Mouse (Mus musculus) megakaryocyte progenitor cell, adult 5-6 weeks (primary cell): ENCODE measurements around the gene Tube1. TPM values are rescaled to one million over a fixed set of nuclear protein-coding genes. Genes with fewer than 3 reads are reported as not detected.

ENCODE experiments used
- ATAC-seq: replicated peaks from 2 replicates; pipeline ENCODE4 v1.8.0; 2016; ENCODE audit warnings: mild to moderate bottlenecking, moderate TSS enrichment, inconsistent platforms; ENCODE audit not compliant: poor library complexity
- total RNA-seq, 2 experiments: library from RNA; stranded (forward) in 1 of 2; stranded (reverse) in 1 of 2; fragments of 157-497, 149-512 nt in 1 of 2; fragments of 200-1000 nt in 1 of 2; gene quantifications; 2 replicates each; pipeline versions ENCODE4 v1.2.3 to v1.2.4; 2015 to 2017

Tube1 gene
- total RNA-seq (2015) (10.8 and 15.2 TPM in 2 replicates), total RNA-seq (2017) (14.1 and 19.2 TPM in 2 replicates)

DNA sequence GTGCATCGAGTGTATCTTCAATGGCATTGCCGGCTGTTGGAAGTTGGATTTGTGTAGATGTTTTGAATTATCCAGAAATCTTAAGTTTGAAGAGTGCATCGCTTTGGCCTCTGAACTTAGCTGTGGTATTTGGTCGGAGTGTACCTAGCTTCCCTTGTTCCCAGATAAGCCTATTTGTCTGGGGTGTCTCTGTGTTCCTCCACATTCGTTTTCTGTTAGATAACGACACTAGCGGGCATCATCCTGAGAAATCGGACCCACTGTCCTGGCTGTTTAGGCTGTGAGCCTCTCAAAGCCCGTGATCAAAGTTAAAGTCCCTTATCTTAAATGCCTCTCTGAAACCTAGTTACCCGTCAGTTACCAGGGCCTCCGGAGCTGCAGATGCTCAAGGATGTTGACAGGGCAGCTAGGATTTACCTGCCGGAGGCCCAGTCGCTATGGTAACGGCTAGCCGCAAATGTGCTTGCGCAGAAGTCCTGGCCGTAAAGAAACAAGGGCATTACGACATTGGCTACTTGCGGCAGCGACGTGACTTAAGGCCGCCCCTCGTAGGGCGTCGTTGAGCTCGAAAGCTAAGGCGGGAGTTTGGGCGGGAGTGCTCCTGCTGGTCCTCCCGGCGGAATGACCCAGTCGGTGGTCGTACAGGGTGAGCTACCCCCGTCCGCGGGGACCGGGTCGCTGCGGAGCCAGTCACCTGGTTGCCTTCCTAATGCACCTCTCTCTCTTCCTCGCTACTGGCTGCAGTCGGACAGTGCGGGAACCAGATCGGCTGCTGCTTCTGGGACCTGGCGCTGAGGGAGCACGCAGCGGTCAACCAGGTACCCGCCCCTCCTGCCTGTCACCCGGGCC lies at the start of gene Tube1, which contains the start of gene Fam229b:
Gene Tube1 (plus strand): TSS at position 515 of the 849 bp plus-strand sequence.
Gene Fam229b (minus strand): TSS at position 453 of the 849 bp plus-strand sequence.
- ATAC-seq: peak; percentile 99

DNA sequence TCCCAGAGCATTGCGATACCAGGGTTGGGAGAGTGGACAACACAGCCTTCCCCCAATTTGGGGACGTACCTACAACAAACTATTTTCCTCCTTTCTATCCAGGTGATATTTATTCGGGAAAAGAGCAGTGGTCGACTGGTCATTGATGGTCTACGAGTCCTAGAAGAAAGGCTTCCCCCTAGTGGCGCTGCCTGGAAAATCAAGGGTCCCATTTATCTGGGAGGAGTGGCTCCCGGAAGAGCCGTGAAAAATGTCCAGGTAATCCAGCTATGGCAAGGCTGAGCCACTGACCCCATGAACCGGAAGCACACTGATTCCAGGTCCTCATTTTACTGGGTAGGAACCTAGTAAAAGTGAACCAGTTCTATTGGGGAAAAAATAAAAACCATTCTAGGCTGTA lies 36.8 kb upstream of the Tube1 start:
- no peak for ATAC-seq

DNA sequence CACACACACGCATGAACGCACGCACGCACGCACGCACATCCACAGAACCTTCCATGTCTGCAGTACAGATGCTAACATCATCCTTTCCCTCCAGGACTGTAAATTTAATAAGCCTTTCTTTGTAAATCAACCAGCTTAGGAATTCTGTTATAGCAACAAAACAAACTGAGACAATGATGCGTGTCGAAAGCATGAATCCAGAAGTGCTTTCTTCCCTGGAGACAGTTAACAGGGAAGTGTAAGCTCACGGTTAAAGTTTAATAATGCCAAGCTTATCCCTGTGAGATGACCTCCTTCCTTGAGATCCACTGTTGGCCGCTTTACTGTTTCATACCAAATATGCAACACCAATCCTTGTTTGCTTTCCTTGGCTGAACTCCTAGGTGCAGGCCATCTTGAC lies 35.0 kb upstream of the Tube1 start:
- ATAC-seq: no peak

DNA sequence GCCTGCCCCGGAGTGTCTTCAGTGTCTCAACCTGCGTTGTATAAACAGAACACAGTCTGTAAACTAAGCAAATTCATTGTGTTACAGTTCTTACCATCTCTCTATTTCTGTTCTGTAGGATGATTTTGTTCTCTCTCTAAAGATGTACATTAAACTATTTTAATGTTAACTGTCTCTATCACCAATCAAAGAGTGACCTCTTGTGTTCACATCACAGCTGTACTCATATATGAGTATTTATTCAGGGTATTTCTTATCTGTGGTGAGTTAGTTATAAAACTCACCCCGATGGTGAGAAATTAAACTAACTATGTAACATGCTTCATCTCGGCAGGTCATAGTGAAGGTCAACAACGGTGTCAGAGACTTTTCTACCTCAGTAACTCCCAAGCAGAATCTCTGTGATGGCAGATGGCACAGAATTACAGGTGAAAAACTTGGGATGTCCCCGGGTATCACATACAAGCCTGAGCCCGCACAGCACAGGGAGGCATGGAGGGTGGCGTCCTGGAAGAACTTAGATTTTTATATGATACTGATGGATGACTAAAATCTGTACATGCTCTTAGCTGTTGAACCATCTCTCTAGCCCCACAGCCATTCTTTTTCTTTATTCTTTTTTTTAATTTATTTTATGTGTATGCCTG lies 28.9 kb upstream of the Tube1 start:
- no peak for ATAC-seq

DNA sequence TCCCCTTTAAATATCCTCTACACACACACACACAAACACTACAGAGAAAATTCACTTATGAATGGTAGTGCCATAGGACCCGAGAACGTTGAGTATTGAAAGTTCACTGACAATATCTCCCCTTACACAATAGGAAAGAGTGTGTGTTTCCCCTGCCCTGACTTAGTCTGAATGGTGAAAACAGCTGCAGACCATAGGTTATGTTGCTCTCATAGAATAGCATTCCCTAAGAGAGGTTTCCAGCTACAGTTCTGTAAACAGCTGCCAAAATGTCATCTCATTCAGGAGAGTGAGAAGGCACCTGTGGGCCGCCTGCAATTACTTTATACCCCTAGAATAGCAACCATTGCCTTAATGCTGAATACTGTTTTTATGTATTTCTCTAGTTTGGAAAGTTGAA lies 27.4 kb upstream of the Tube1 start:
- no peak for ATAC-seq

DNA sequence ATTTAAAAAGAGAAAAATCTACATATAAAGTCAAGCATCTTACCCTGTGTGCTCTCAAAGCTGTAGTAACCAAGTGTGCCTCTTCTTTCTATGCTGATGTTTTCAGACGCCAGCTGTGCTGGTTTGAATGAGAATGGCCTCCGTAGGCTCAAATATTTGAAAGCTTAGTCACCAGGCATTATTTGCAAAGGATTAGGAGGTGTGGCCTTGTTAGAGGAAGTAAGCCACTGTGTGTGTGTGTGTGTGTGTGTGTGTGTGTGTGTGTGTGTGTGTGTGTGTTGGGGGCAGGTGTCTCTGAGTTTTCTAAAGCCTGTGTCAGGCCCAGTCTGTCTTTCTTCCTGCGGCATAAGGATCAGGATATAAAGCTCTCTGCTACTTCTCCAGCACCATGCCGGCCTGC lies 26.8 kb upstream of the Tube1 start:
- ATAC-seq: no peak

DNA sequence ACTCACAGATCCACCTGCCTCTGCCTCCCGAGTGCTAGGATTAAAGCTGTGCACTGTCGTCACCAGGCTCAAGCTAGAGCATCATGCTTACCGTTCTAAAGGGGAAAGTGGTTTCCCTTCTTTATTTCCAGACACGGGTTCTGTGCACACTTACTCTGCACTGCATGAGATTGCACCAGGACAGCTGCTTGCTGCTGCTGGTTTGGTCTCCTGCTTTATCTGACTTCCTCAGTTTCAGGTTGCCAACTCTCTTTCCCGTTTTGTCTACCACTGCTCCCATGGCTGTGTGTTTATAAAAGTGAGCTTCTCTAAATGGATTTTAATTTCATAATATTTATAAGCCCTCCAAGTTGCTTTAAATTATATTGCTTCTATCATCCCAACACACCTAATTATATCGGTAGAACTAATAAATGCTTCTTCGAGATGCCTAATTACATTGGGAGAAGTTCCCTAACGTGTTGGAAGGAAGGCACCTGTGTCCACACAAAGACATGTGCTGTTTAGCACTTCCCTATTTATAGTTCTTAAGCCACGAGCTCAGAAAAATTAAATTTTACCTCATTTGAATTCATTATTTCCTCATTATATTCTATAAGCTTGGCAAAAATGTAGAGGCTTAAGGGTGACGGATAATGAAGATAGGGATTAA lies 24.8 kb upstream of the Tube1 start:
- ATAC-seq: peak; percentile 81

DNA sequence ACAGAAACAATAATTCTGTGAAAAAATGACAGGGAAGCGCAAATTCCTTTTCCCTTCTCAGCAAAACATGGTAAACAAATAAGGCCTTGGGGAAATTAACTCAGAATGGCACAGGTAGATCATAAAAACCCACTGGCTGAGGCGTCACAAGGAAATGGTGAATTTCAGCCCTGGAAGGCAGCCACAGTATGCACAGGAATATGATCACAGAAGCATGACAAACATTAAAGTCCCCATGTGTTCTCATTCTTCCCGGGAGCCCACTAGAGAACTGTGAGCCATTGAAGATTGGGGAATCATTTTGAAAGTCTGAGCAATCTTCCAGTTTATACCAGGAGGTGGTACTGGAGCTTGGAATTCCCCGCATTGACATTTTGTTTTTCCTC lies 24.3 kb upstream of the Tube1 start:
- ATAC-seq: no peak

DNA sequence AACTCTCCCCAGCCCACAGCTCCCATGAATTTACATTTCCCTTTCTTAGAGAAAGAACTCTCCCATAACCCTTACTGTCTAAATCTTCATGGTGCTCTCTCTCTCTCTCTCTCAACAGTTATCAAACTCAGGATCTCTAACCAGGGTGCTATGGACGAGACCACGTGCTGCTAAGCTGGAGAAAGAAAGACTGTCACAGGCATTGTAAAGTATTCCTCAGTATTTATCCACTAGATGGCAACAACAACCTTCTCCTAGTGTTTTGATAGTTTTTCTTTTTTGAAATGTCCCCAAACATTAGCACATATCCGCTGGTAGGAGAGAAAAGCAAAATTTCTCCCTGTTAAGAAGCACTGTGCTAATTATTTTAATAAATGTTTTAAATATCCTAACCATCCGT lies 12.4 kb upstream of the Tube1 start:
- peak; percentile 87 for ATAC-seq

DNA sequence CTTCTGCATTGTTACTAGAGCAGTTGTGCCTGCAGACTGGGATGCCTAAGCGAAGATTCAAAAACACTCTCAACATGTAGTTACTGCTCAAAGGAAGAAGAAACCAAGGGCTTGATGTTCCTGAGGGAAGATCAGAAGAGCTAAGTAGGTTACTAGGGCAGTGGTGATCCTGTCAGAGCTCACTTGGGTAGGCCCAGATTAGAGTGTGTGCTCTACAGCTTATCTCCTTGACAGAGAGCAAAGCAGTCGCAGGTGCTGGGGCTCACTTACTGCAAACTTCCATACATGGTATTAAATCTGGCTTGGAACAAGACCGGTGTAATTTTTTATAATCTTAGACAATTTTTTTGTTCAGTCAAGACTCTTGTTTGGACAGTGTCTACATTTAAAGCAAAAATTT lies 4.0 kb downstream of the Tube1 start:
- no peak for ATAC-seq

DNA sequence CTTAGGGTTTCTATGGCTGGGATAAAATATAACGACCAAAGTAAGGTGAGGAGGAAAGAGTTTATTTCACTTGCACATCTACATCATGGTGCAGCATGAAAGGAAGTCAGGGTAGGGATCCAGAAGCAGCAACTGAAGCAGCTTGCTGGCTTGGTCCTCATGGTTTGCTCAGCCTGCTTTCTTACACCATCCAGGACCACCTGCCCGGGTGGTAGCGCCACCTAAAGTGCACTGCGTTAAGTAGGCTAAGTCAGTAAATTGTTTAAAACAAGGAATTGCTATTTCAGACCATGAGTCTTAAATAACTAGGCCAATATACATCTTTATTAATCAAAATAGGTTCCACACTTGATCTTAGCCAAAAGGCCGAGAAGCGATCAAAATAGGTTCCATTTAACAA lies 5.0 kb downstream of the Tube1 start:
- no peak for ATAC-seq

DNA sequence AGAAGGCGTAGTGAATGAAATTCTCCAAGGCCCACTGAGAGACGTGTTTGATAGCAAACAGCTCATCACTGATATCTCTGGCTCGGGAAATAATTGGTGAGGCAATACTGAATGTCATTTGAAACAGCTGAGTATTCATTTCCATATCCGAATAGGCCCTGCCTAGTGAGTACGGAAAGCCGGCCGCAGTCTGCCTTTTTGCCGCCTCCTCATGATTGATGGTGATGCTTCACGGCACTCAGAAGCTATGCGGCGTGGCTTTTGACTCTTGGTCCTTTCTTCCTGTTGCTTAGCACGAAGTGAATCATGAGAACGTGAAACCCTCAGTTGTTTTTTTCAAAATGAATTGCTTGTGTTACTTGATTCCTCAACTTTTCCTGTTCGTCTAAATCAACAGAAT lies 7.1 kb downstream of the Tube1 start:
- no peak for ATAC-seq

DNA sequence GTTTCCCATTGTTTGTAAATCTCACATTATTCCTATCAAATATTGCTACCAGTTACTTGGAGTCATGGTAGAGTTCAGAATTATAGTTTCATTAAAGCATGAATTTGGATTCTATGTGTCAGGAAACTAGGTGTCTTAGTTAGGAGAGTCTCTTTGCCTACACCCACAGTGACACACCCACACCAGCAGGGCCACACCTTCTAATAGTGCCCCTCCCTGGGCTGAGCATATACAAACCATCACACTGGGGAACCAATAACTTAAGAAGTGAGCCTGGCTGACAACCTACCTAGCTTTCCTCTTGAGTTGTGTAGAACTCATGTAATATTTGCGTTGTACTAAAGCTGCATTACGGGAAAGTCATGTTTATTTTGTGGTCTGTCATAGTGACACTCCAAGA lies 7.6 kb downstream of the Tube1 start:
- ATAC-seq: no peak

DNA sequence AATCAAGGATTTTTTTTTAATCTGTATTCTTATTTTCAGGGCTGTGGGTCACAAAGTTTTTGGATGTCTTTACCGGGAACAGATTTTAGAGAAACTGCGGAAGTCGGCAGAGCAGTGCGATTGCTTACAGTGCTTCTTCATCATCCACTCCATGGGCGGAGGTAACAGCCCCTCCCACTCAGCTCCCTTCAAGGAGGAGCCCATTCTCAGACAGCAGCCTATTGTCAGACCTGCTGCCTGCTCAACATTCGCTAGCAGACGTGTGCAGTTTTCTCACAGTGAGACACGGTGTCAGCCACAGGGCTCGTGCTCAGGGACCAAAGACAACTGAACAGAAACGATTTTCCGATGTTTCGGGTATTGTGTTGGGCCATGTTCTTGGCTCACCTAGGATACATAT lies 8.4 kb downstream of the Tube1 start:
- no peak for ATAC-seq

DNA sequence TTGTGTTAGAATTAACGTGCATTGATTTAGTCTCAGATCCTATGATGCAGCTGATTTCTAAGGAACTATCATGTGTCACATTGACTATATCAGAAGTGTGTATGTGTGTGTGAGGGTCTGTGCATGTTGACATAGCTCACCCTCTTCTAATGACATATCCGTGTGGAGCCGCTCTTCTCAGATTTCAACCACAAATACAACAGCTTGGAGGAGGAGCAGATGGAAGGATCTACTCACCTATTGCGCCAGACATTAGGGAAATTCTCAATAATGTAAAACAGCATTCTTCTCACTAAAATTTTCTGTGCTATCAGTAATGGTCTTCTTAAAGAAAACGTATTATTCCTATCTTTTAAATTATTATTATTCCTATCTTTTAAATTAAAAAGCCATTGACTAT lies 22.9 kb downstream of the Tube1 start:
- ATAC-seq: no peak

DNA sequence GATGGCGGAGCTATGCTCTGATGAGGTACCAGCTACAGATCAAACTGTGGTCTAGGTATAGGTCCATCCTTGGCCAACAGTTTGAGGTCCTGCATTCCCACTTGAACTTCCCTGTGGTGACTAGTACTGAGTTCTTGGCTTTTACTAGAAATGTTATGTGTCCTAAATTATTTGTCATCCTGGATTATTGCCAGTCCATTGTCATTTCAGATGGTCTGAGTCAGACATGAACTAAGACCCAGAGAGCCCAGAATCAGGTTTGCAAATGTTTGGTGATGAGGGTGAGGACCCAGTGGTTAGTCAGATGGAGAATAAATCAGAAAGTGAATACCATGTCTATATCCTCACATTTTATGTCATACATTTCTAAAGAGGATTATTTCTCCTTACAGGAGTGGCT lies 23.5 kb downstream of the Tube1 start:
- ATAC-seq: no peak

DNA sequence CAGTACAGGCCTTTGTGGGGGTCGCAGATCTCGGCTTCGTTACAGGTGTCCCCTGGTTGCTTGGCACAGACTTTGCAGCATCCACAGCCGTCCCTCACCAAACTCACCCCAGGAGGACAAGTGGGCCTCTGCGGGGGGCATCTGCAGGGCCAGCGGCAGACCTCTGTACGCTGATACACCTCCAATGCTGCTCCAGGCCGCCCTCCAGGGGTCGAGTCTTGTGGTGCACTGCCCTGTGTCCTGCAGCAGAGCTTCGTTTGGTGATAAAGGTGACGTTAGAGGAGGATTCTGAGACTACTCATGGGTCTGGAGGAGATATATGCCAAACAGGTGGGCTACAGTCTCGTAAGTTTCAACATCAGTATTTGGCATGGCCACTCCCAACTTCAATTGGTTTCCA lies 24.5 kb downstream of the Tube1 start:
- ATAC-seq: peak; percentile 32; the same call in 1 of the 2 replicates

DNA sequence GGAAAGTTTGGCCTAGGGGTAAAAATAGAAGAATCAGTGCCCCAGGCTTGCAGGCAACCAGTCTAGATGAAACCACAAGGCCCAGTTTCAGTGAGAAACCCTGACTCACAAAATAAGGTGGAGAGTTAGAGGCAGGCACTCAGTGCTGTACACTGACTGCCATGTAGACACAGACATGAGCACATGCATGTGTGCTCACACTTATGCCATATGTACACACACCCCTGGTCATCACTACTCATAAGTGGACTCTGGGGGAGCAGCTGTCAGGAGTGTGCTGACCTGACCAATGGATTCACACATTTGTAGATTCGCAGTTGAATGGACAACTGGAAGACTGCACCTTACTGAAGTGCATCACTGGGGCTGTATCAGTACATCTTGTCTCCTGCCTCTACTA lies 27.6 kb downstream of the Tube1 start:
- ATAC-seq: no peak; the same call in 1 of the 2 replicates

DNA sequence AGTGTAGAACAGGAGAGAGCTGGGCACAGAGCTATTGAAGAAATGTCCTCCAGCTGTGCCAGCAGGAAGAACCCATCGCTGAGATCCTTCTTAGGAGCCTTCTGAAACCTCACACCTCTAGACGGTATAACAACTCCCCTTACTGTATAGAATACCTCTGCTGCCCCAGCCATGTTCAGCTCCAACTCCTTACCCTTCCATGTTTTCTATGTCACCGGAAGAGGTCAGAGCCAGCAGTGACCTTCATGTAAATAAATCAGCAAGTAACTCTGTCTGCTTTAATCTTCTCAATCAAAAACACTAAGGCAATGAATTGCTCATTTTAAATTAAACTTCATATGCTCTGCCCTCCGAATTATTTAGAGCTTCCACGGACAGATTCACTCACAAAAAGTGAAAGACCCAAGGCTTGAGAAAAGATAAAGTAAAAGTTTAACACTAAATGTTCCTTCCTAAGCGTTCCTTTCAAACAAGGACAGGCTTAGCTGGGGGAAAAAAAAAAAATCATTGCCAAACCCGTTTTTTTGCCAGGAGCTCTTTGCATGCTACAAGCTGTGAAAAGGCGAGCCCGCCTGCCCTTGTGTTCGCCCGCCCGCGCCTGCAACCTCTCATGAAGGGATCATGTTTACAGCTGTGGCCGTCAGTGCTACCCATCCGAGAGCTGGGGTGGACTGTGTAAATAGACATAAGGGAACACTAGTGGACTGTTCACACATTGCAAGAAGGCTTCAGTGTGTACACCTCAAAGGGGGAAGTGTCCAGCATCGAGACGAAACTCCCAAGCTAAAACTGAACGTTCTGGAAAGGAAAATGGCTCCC lies 29.1 kb downstream of the Tube1 start:
- no peak for ATAC-seq

DNA sequence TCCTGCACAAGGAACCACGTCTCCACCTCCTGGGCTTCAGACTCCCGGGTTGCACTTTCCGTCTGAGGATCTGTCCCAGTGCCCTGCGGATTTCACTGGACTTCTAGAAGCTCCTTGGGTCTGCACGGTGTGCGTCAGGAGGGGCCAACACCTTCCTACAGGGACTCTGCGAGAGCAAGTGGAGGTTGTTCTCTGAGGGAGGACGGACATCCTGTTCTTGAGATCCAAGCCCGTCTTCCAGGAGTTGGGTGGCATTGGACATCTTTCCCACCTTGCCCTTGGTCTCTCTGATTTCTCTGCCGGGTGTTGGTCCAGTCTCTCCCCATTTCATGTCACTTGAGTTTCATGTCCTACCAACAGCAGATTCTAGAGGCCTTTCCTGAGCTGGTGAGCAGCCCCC lies 29.9 kb downstream of the Tube1 start, which contains the start of gene Ccn6:
Gene Ccn6 (minus strand): TSS at position 101 of the 400 bp plus-strand sequence.
- ATAC-seq: no peak

DNA sequence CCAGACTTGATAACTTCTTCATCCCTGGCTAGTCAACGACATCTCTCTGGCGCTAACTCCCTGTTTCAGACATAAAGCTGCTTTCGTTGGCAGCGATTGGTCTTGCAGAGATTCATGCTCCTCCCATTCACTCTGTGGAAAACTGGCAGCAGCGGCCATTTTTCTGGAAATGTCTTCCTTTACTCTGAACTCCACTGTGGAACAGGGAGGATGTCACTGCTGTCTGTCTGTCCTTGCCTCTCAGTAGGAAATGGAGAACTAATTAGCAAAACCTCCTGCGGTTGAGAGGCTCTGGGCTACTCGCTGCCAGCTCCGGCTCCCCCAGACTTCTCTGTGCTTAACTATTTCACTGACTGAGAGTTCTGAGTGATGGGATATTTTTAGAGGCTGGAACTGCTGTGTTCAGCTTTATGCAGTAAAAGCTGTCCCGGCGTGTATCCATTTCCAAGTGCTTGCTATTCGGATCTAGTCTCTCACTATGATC lies 31.9 kb downstream of the Tube1 start:
- ATAC-seq: peak; percentile 44
